Mouse (Mus musculus) stomach, postnatal 0 days (tissue): ENCODE results near the gene Becn1. TPM values are rescaled to one million over a fixed set of nuclear protein-coding genes. Genes with fewer than 3 reads are reported as not detected.
A peak's percentile ranks its signal among the peaks of the same experiment; 100 is the strongest.
"Not testable (repeated sequence)": the region's sequence is repeated elsewhere in the genome, so short reads cannot be mapped to it uniquely, and the experiment has no call there.

Source experiments
- ATAC-seq: fragments of 200-750 bp; cut with Nextera tagmentation; 2 replicates; pipeline ENCODE4 v1.8.0; 2017; ENCODE audit not compliant: low FRiP score, low TSS enrichment
- DNase-seq: peaks from one replicate; pipeline ENCODE4 v3.0.0-alpha.2; 2016; ENCODE audit warnings: low spot score
- H3K27ac ChIP-seq: fragments of 300-500 bp; sonication (generic); replicated peaks from 2 replicates; pipeline ENCODE4 v1.5.1; 2014; ENCODE audit warnings: mild to moderate bottlenecking, control low read depth
- H3K27me3 ChIP-seq: fragments of 300-500 bp; sonication (generic); 2 replicates; pipeline ENCODE4 v1.6.1; 2014; ENCODE audit warnings: low read length; ENCODE audit not compliant: control insufficient read depth, insufficient read depth
- H3K36me3 ChIP-seq: fragments of 300-500 bp; sonication (generic); 2 replicates; pipeline ENCODE4 v1.6.1; 2014; ENCODE audit warnings: low read length, mixed read lengths; ENCODE audit not compliant: control insufficient read depth, insufficient read depth
- H3K4me1 ChIP-seq: fragments of 300-500 bp; sonication (generic); replicated peaks from 2 replicates; pipeline ENCODE4 v1.6.1; 2014; ENCODE audit warnings: antibody characterized with exemption; ENCODE audit not compliant: control insufficient read depth, insufficient read depth
- H3K4me2 ChIP-seq: fragments of 300-500 bp; sonication (generic); replicated peaks from 2 replicates; pipeline ENCODE4 v1.6.1; 2014; ENCODE audit warnings: low read depth, mild to moderate bottlenecking, control low read depth, moderate library complexity
- H3K4me3 ChIP-seq: fragments of 300-500 bp; sonication (generic); 2 replicates; pipeline ENCODE4 v1.5.1; 2014; ENCODE audit warnings: low read depth, low read length, control low read depth
- H3K9ac ChIP-seq: fragments of 300-500 bp; sonication (generic); 2 replicates; pipeline ENCODE4 v1.6.1; 2014; ENCODE audit warnings: mild to moderate bottlenecking, low read length, control low read depth, mixed read lengths
- H3K9me3 ChIP-seq: fragments of 300-500 bp; sonication (generic); 2 replicates; pipeline ENCODE4 v1.6.1; 2016; ENCODE audit warnings: low read length; ENCODE audit not compliant: control insufficient read depth
- CTCF ChIP-seq: IDR thresholded peaks from 2 replicates; pipeline ENCODE4 v1.5.1; 2016; ENCODE audit warnings: antibody characterized with exemption, low read depth, mild to moderate bottlenecking, moderate library complexity
- EP300 ChIP-seq: optimal IDR thresholded peaks from 2 replicates; pipeline ENCODE3; 2016; ENCODE audit warnings: antibody characterized with exemption
- WGBS: fragments of 180-500 bp; shearing (Covaris S2); extraction: QIAGEN DNeasy Blood & Tissue Kit; methylation state at CpG from one replicate; pipeline ENCODE4 v1.1.7; 2014; 5-methylcytosine and 5-hydroxymethylcytosine counted together
- polyA plus RNA-seq: library from polyadenylated mRNA; unstranded; fragments of >200 nt; fragmentation: Nextera tagmentation; extraction: Ambion mirVana; gene quantifications from 2 replicates; pipeline ENCODE4 v1.2.1, GENCODE M21; 2015

Gene Becn1
- polyA plus RNA-seq, 1 experiment from 2014 or later, result 102 TPM

- TF ChIP-seq EP300 (no peak), CTCF (peak; percentile 31; the same call in 1 of the 2 replicates)
- Histone ChIP-seq H3K36me3 (no peaks in the 10 kb centered on the region), H3K4me1 (no peaks in the 10 kb centered on the region), H3K27ac (no peak overlapping the region), H3K4me2 (no peak overlapping the region), H3K4me3 (no peak overlapping the region), H3K9me3 (no peaks in the 10 kb centered on the region), H3K27me3 (no peaks in the 10 kb centered on the region), H3K9ac (no peak overlapping the region)
- ATAC-seq, result no peak
- no peak for DNase-seq
- 71% methylated on average over 10 of the region's 10 CpGs for WGBS
Observed at GRCm38 (mm10) chr11:101347083-101347775, 45.1 kb upstream of the Becn1 start.

GRCm38 (mm10) chr11:101338123-101338760 lies 36.2 kb upstream of the Becn1 start:
- H3K4me3 ChIP-seq, result no peak overlapping the region
- no peaks in the 10 kb centered on the region for H3K9me3 ChIP-seq
- 2% methylated on average over 9 of the region's 9 CpGs for WGBS
- no peaks in the 10 kb centered on the region for H3K36me3 ChIP-seq
- H3K27ac ChIP-seq, result no peak overlapping the region
- no peaks in the 10 kb centered on the region for H3K4me1 ChIP-seq
- ATAC-seq (peak; percentile 58; the same call in 1 of the 2 replicates), DNase-seq (peak; percentile 43)
- no peak for TF ChIP-seq EP300
- no peak for TF ChIP-seq CTCF
- peak overlapping the region; percentile 23 for H3K4me2 ChIP-seq
- no peaks in the 10 kb centered on the region for H3K27me3 ChIP-seq
- H3K9ac ChIP-seq, result no peak overlapping the region

GRCm38 (mm10) chr11:101335685-101336084 lies 33.6 kb upstream of the Becn1 start:
- H3K36me3 ChIP-seq, result no peaks in the 10 kb centered on the region
- no peaks in the 10 kb centered on the region for H3K9me3 ChIP-seq
- no peak overlapping the region for H3K27ac ChIP-seq
- no peak overlapping the region for H3K4me2 ChIP-seq
- H3K27me3 ChIP-seq, result no peaks in the 10 kb centered on the region
- peak; percentile 45 for DNase-seq
- H3K4me1 ChIP-seq, result no peaks in the 10 kb centered on the region
- TF ChIP-seq EP300, result no peak
- TF ChIP-seq CTCF, result peak; percentile 52
- no peak for ATAC-seq
- no peak overlapping the region for H3K4me3 ChIP-seq
- 77% methylated on average over 9 of the region's 9 CpGs for WGBS
- no peak overlapping the region for H3K9ac ChIP-seq

DNA sequence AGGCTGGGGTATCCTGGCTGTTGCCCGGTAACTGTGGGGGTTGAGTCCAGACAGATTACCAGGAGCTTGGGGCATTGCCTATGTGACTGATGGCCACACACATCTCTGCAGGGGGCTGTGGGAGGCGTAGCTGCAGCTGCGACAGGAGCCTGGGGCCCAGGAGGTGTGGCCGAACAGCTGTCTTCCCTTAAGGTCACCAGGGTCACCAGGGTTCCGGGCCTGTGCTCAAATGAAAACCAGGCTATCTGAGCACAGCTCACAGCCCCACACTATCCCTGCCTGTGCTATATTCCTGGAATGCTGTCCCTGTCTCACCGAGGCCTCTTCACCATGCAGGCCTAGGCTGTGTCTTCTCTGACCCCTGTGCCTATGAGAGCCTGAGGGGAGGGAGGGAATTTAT lies 32.4 kb upstream of the Becn1 start:
- H3K36me3 ChIP-seq, result no peaks in the 10 kb centered on the region
- no peak overlapping the region for H3K27ac ChIP-seq
- no peak for ATAC-seq
- H3K27me3 ChIP-seq, result no peaks in the 10 kb centered on the region
- H3K9ac ChIP-seq, result no peak overlapping the region
- 27% methylated on average over 6 of the region's 6 CpGs for WGBS
- TF ChIP-seq CTCF (no peak), EP300 (no peak)
- H3K4me2 ChIP-seq, result peak overlapping the region; percentile 53
- no peaks in the 10 kb centered on the region for H3K4me1 ChIP-seq
- no peak for DNase-seq
- H3K9me3 ChIP-seq, result no peaks in the 10 kb centered on the region
- H3K4me3 ChIP-seq, result peak overlapping the region; percentile 36; the same call in 1 of the 2 replicates

- Histone ChIP-seq H3K27ac (no peak overlapping the region), H3K27me3 (no peaks in the 10 kb centered on the region), H3K9me3 (no peaks in the 10 kb centered on the region), H3K4me3 (peak overlapping the region; percentile 36), H3K36me3 (no peaks in the 10 kb centered on the region), H3K9ac (peak overlapping the region; percentile 27; the same call in 1 of the 2 replicates), H3K4me1 (no peaks in the 10 kb centered on the region), H3K4me2 (peak overlapping the region; percentile 53)
- WGBS, result 44% methylated on average over 10 of the region's 10 CpGs
- no peak for DNase-seq
- ATAC-seq, result no peak
- TF ChIP-seq CTCF (no peak), EP300 (no peak)
Observed at GRCm38 (mm10) chr11:101334023-101334422, 31.9 kb upstream of the Becn1 start.

DNA sequence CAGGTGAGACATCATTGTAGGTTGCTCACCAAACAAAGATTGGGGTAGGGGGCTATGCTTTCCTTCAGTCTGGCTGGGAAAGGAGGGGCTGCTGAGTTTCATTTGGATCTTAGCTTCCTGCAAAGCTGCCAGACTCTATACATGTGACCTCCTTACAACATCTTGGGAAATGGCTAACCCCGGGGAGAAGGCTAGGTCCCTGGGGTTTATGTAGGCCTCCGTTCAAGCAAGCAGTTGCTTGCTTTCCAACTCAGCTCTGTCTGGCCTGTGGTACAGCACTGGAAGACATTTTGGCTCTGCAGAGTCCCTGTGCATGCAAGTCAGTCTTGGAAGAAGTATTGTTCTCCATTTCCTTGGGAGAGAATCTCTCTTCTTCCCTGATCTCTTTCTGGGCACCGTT lies 30.5 kb upstream of the Becn1 start:
- Histone ChIP-seq H3K9ac (peak overlapping the region; percentile 52; the same call in 1 of the 2 replicates), H3K4me3 (peak overlapping the region; percentile 36), H3K9me3 (no peaks in the 10 kb centered on the region), H3K4me2 (peak overlapping the region; percentile 53), H3K27ac (no peak overlapping the region), H3K36me3 (no peaks in the 10 kb centered on the region), H3K4me1 (no peaks in the 10 kb centered on the region), H3K27me3 (no peaks in the 10 kb centered on the region)
- DNase-seq (no peak), ATAC-seq (no peak)
- 52% methylated on average over 3 of the region's 3 CpGs for WGBS
- TF ChIP-seq EP300 (no peak), CTCF (no peak)

DNA sequence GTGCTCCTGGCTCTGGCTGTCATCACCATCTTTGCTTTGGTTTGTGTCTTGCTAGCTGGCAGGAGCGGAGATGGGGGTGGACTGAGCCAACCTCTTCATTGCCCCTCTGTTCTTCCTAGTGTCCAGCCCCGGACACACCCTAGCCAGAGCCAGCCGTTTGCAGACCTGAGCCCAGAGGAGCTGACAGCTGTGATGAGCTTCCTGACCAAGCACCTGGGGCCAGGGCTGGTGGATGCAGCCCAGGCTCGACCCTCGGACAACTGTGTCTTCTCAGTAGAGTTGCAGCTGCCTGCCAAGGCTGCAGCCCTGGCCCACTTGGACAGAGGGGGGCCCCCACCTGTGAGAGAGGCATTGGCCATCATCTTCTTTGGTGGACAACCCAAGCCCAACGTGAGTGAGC lies 28.9 kb upstream of the Becn1 start:
- not testable (repeated sequence) for H3K4me1 ChIP-seq, H3K36me3 ChIP-seq, ATAC-seq, H3K9me3 ChIP-seq, DNase-seq, H3K27me3 ChIP-seq
- Histone ChIP-seq H3K4me3 (peak overlapping the region; percentile 36), H3K9ac (peak overlapping the region; percentile 41), H3K27ac (peak overlapping the region; percentile 88), H3K4me2 (peak overlapping the region; percentile 53)
- WGBS, result 54% methylated on average over 6 of the region's 6 CpGs
